ENCODE assay signal across 23 mouse cellular contexts in genomic region chr14:77849852-77850251, GRCm38 (mm10). TPM values are rescaled to one million over a fixed set of nuclear protein-coding genes. Genes with fewer than 3 reads are reported as not detected.
DNase-seq lines count a peak whose midpoint lies in the region; ATAC-seq and TF ChIP-seq lines count a peak whose summit lies in the region.
"Had no signal": no experiment of that assay in that cellular context is flagged by ENCODE, and none has a peak within 500 bp of the region (broad histone marks: within the 10 kb centered on the region; RNA-seq: fewer than 3 reads in every experiment).

No protein-coding gene starts in this region.

- 25% methylated on average over 7 of the region's 7 CpGs for WGBS in heart, postnatal 0 days

- H3K36me3 ChIP-seq in heart, postnatal 0 days (replicated peaks; ENCODE audit: control insufficient read depth, insufficient read depth, low read length), result peaks cover 14% of the 10 kb centered on the region

- H3K27ac ChIP-seq in heart, postnatal 0 days (ENCODE audit: low read depth), result peak overlapping the region; percentile 55
- H3K27ac ChIP-seq: embryonic facial prominence, embryonic 15.5 days; hindbrain, embryonic 14.5 days; liver, embryonic 14.5 days; midbrain, embryonic 10.5 days; stomach, postnatal 0 days had no signal

- H3K9me3 ChIP-seq in heart, postnatal 0 days (replicated peaks; ENCODE audit: control insufficient read depth, low read length), result no peaks in the 10 kb centered on the region
- H3K9me3 ChIP-seq: embryonic facial prominence, embryonic 15.5 days; midbrain, embryonic 10.5 days had no signal

- peak; percentile 24 for ATAC-seq in heart, postnatal 0 days (ENCODE audit: insufficient read depth, low read depth)
- ATAC-seq in megakaryocyte, adult 5-6 weeks (ENCODE audit: poor library complexity, severe bottlenecking), result peak; percentile 79
- ATAC-seq: CD4-positive, CD25-positive, alpha-beta regulatory T cell, adult 4 months; forebrain, postnatal 0 days; Patski had no signal

- intact Hi-C loops in heart, postnatal 10 days (cut with DNase I), result no loop called here
- intact Hi-C loops in heart, postnatal 14 days (cut with DNase I), result no loop called here

- H3K4me3 ChIP-seq in heart, postnatal 0 days (ENCODE audit: low read depth, low read length), result no peak overlapping the region
- H3K4me3 ChIP-seq: embryonic facial prominence, embryonic 15.5 days; midbrain, embryonic 10.5 days had no signal

- no peak for TF ChIP-seq CTCF in heart, postnatal 0 days (IDR thresholded peaks at IDR 0.05; ENCODE audit: low read depth)

- H3K9ac ChIP-seq in heart, postnatal 0 days (replicated peaks; ENCODE audit: low read depth, low read length), result no peak overlapping the region
- H3K9ac ChIP-seq: embryonic facial prominence, embryonic 15.5 days; forebrain, postnatal 0 days; hindbrain, embryonic 14.5 days; liver, embryonic 14.5 days had no signal

- no peak overlapping the region for H3K4me2 ChIP-seq in heart, postnatal 0 days (ENCODE audit: low read depth, low read length)
- H3K4me2 ChIP-seq: embryonic facial prominence, embryonic 15.5 days; hindbrain, embryonic 14.5 days had no signal

- no peak for TF ChIP-seq EP300 in heart, postnatal 0 days (IDR thresholded peaks at IDR 0.05; ENCODE audit: low read depth)

- DNase-seq in heart, adult 11 months, result peak; percentile 91
- no peak for DNase-seq in heart, postnatal 10 days
- DNase-seq in heart, postnatal 0 days (ENCODE audit: low spot score), result peak; percentile 45
- no peak for DNase-seq in heart, postnatal 14 days
- peak; percentile 47 for DNase-seq in adipocyte (ENCODE audit: low spot score)
- DNase-seq in adrenal gland, adult 18-20 months (ENCODE audit: low spot score in 2 of 2), result no peak
- DNase-seq: adrenal gland, postnatal 14 days; cerebellum, adult 11-12 months; cerebellum, postnatal 14 days; forebrain, postnatal 0 days; kidney, adult 9 months; kidney, postnatal 4 days; retina, postnatal 1 day; thymus, postnatal 14 days had no signal

- H3K4me1 ChIP-seq in heart, postnatal 0 days (ENCODE audit: control insufficient read depth, insufficient read depth), result peaks cover 28% of the 10 kb centered on the region
- H3K4me1 ChIP-seq: embryonic facial prominence, embryonic 15.5 days; midbrain, embryonic 10.5 days had no signal

- H3K27me3 ChIP-seq in heart, postnatal 0 days (ENCODE audit: control insufficient read depth, insufficient read depth, low read length), result no peaks in the 10 kb centered on the region
- H3K27me3 ChIP-seq: embryonic facial prominence, embryonic 15.5 days; Patski had no signal

RNA-seq across cellular contexts. Expression of gene Dnajc15, which starts 25.1 kb away (rescaled TPM):
- total RNA-seq in heart, postnatal 10 days (2021), result 100 to 1,000 TPM; 229 to 247 TPM
- total RNA-seq in heart, postnatal 0 days (2014; rRNA removed; ENCODE audit: low replicate concordance), result 9.9 and 17.2 TPM in 2 replicates
- 241 and 268 TPM in 2 replicates for polyA plus RNA-seq in heart, postnatal 0 days (2015; fragmentation: Nextera tagmentation; extraction: Ambion mirVana)
- 100 to 1,000 TPM; 231 to 253 TPM for total RNA-seq in heart, postnatal 14 days (2021)
- total RNA-seq in megakaryocyte, adult 5-6 weeks (2015), result 79.2 and 108 TPM in 2 replicates
- total RNA-seq in megakaryocyte, adult 5-6 weeks (2017), result 62.0 and 70.3 TPM in 2 replicates
- total RNA-seq in adrenal gland, adult 18-20 months (2021), result 100 to 1,000 TPM; 345 to 346 TPM

RNA-seq across cellular contexts. Expression of gene Epsti1, which starts 54.2 kb away (rescaled TPM):
- total RNA-seq in heart, postnatal 10 days (2021), result under 1 TPM; 0.47 to 0.53 TPM
- total RNA-seq in heart, postnatal 0 days (2014; rRNA removed; ENCODE audit: low replicate concordance), result 0.19 and 9.2 TPM in 2 replicates
- polyA plus RNA-seq in heart, postnatal 0 days (2015; fragmentation: Nextera tagmentation; extraction: Ambion mirVana), result 0.46 and 0.70 TPM in 2 replicates
- total RNA-seq in heart, postnatal 14 days (2021), result 1 to 10 TPM in 1 of 2 experiments, under 1 TPM in 1; 0.76 to 1.0 TPM
- total RNA-seq in megakaryocyte, adult 5-6 weeks (2015), result 78.9 and 93.9 TPM in 2 replicates
- total RNA-seq in megakaryocyte, adult 5-6 weeks (2017), result 204 and 218 TPM in 2 replicates
- total RNA-seq in adrenal gland, adult 18-20 months (2021), result 1 to 10 TPM; 2.2 to 2.5 TPM
- total RNA-seq: ES-E14 had no signal
- polyA plus RNA-seq: midbrain, embryonic 10.5 days; Patski had no signal

Comparison
In these comparisons a context has a peak if more than half of its experiments do, and no peak if none do; other contexts are left out.
1. DNase-seq: peak in heart, adult 11 months (single experiment), heart, postnatal 0 days (single experiment) and adipocyte (single experiment); none in heart, postnatal 10 days (0 of 2), heart, postnatal 14 days (0 of 2) and adrenal gland, adult 18-20 months (0 of 2).